ENCODE assay signal across 30 mouse cellular contexts in genomic region chr6:121363956-121364355, GRCm38 (mm10). TPM values are rescaled to one million over a fixed set of nuclear protein-coding genes. Genes with fewer than 3 reads are reported as not detected.
DNase-seq lines count a peak whose midpoint lies in the region; ATAC-seq lines count a peak whose summit lies in the region.
"Had no signal": no experiment of that assay in that cellular context is flagged by ENCODE, and none has a peak within 500 bp of the region (broad histone marks: within the 10 kb centered on the region; RNA-seq: fewer than 3 reads in every experiment).

No protein-coding gene starts in this region.

- H3K27ac ChIP-seq in hindbrain, embryonic 16.5 days (ENCODE audit: low read depth, low read length) = no peak overlapping the region
- H3K27ac ChIP-seq in hindbrain, embryonic 13.5 days = no peak overlapping the region
- H3K27ac ChIP-seq: embryonic facial prominence, embryonic 13.5 days; forebrain, embryonic 10.5 days; heart, adult 2 months; layer of hippocampus, adult 2 months; limb, embryonic 10.5 days; limb, embryonic 15.5 days; liver, embryonic 13.5 days; midbrain, embryonic 12.5 days had no signal

- 54% methylated on average over 4 of the region's 4 CpGs for WGBS in hindbrain, embryonic 16.5 days
- 65% methylated on average over 4 of the region's 4 CpGs for WGBS in hindbrain, embryonic 13.5 days

- peak; percentile 38; the same call in 1 of the 2 replicates for ATAC-seq in hindbrain, embryonic 16.5 days
- ATAC-seq in hindbrain, embryonic 13.5 days (ENCODE audit: low FRiP score) = no peak
- ATAC-seq: forebrain, postnatal 0 days; lung, postnatal 0 days had no signal

- H3K9ac ChIP-seq in hindbrain, embryonic 16.5 days (ENCODE audit: low read depth, low read length) = no peak overlapping the region
- H3K9ac ChIP-seq in hindbrain, embryonic 13.5 days = no peak overlapping the region
- H3K9ac ChIP-seq: embryonic facial prominence, embryonic 13.5 days; forebrain, postnatal 0 days; heart, embryonic 12.5 days; limb, embryonic 15.5 days; liver, embryonic 13.5 days; midbrain, embryonic 12.5 days had no signal

- H3K9me3 ChIP-seq in hindbrain, embryonic 16.5 days (ENCODE audit: control insufficient read depth, low read length) = no peaks in the 10 kb centered on the region
- H3K9me3 ChIP-seq in hindbrain, embryonic 13.5 days = no peaks in the 10 kb centered on the region
- H3K9me3 ChIP-seq: embryonic facial prominence, embryonic 13.5 days; forebrain, embryonic 10.5 days; heart, embryonic 12.5 days; limb, embryonic 10.5 days; limb, embryonic 15.5 days; liver, embryonic 13.5 days; megakaryocyte, embryonic 14.5 days; midbrain, embryonic 12.5 days had no signal

- DNase-seq in left cerebral cortex, postnatal 4 days = peak; percentile 46
- DNase-seq in left cerebral cortex, adult 11 months (ENCODE audit: low spot score) = no peak
- DNase-seq in kidney, adult 9 months = peak; percentile 63
- peak; percentile 61 for DNase-seq in kidney, postnatal 14 days
- no peak for DNase-seq in right cerebral cortex, adult 18-20 months
- DNase-seq in ovary, adult 18-20 months (ENCODE audit: low spot score) = no peak
- DNase-seq: adrenal gland, postnatal 36 days; B cell, adult 2 months; cerebellum, adult 8-10 months; forebrain, postnatal 0 days; heart, adult 2 months; heart, postnatal 4 days; liver, embryonic 13.5 days; lung, adult 18-20 months; lung, postnatal 4 days had no signal

- no peaks in the 10 kb centered on the region; the same call in 1 of the 2 replicates for H3K27me3 ChIP-seq in hindbrain, embryonic 16.5 days (replicated peaks; ENCODE audit: control insufficient read depth, insufficient read depth, low read length)
- no peaks in the 10 kb centered on the region for H3K27me3 ChIP-seq in hindbrain, embryonic 13.5 days
- H3K27me3 ChIP-seq: embryonic facial prominence, embryonic 13.5 days; limb, embryonic 15.5 days; liver, embryonic 13.5 days; midbrain, embryonic 12.5 days had no signal

- H3K4me2 ChIP-seq in hindbrain, embryonic 16.5 days (ENCODE audit: low read length) = no peak overlapping the region
- H3K4me2 ChIP-seq in hindbrain, embryonic 13.5 days = no peak overlapping the region
- H3K4me2 ChIP-seq: embryonic facial prominence, embryonic 13.5 days; heart, embryonic 12.5 days; limb, embryonic 15.5 days; liver, embryonic 13.5 days; midbrain, embryonic 12.5 days had no signal

- H3K4me1 ChIP-seq in hindbrain, embryonic 16.5 days (ENCODE audit: control insufficient read depth, insufficient read depth, low read depth, low read length) = no peaks in the 10 kb centered on the region
- H3K4me1 ChIP-seq in hindbrain, embryonic 13.5 days (replicated peaks) = peaks cover 9% of the 10 kb centered on the region; the same call in 1 of the 2 replicates
- H3K4me1 ChIP-seq: embryonic facial prominence, embryonic 13.5 days; heart, embryonic 12.5 days; limb, embryonic 10.5 days; limb, embryonic 15.5 days; liver, embryonic 13.5 days; megakaryocyte, embryonic 14.5 days; midbrain, embryonic 12.5 days had no signal

- intact Hi-C loops in left cerebral cortex, postnatal 4 days (cut with DNase I) = no loop called here

- H3K4me3 ChIP-seq in hindbrain, embryonic 16.5 days (ENCODE audit: low read length) = no peak overlapping the region
- no peak overlapping the region for H3K4me3 ChIP-seq in hindbrain, embryonic 13.5 days
- H3K4me3 ChIP-seq: embryonic facial prominence, embryonic 13.5 days; forebrain, embryonic 10.5 days; heart, adult 2 months; heart, embryonic 12.5 days; layer of hippocampus, adult 2 months; limb, embryonic 10.5 days; limb, embryonic 15.5 days; liver, embryonic 13.5 days; megakaryocyte, embryonic 14.5 days; midbrain, embryonic 12.5 days had no signal

- no peaks in the 10 kb centered on the region for H3K36me3 ChIP-seq in hindbrain, embryonic 16.5 days (ENCODE audit: control insufficient read depth, insufficient read depth, low read length)
- no peaks in the 10 kb centered on the region for H3K36me3 ChIP-seq in hindbrain, embryonic 13.5 days
- H3K36me3 ChIP-seq: embryonic facial prominence, embryonic 13.5 days; forebrain, embryonic 10.5 days; heart, embryonic 12.5 days; limb, embryonic 10.5 days; limb, embryonic 15.5 days; liver, embryonic 13.5 days; midbrain, embryonic 12.5 days had no signal

RNA-seq across cellular contexts. Expression of gene Slc6a12, which starts 21.1 kb away (rescaled TPM):
- polyA plus RNA-seq in hindbrain, embryonic 16.5 days (2015; fragmentation: Nextera tagmentation; extraction: Ambion mirVana) = 2.4 and 2.5 TPM in 2 replicates
- 0.27 and 0.44 TPM in 2 replicates for polyA plus RNA-seq in hindbrain, embryonic 13.5 days (2015; fragmentation: Nextera tagmentation; extraction: Ambion mirVana)
- 1 to 10 TPM; 1.1 to 1.6 TPM for total RNA-seq in left cerebral cortex, postnatal 4 days (2021)
- total RNA-seq: common myeloid progenitor, adult 5-6 weeks; heart, adult 2 months had no signal
- polyA plus RNA-seq: embryonic facial prominence, embryonic 13.5 days; heart, embryonic 12.5 days; heart, postnatal 0 days; lung, postnatal 0 days; neural tube, embryonic 14.5 days; stomach, embryonic 14.5 days had no signal

Comparison
In these comparisons a context has a peak if more than half of its experiments do, and no peak if none do; other contexts are left out.
1. DNase-seq: peak in left cerebral cortex, postnatal 4 days (single experiment), kidney, adult 9 months (single experiment) and kidney, postnatal 14 days (single experiment); none in left cerebral cortex, adult 11 months (single experiment), right cerebral cortex, adult 18-20 months (single experiment) and ovary, adult 18-20 months (single experiment).